Mouse (Mus musculus) liver, postnatal 0 days (tissue): Measurements from ENCODE around the gene Pold1.

Source experiments
- CTCF ChIP-seq: sonication (generic); IDR thresholded peaks from 2 replicates; pipeline ENCODE4 v1.5.1; 2016; ENCODE audit warnings: antibody characterized with exemption, low read depth
- EP300 ChIP-seq: IDR thresholded peaks from 2 replicates; pipeline ENCODE4 v1.6.1; 2016; ENCODE audit warnings: antibody characterized with exemption, low read depth, mild to moderate bottlenecking

DNA sequence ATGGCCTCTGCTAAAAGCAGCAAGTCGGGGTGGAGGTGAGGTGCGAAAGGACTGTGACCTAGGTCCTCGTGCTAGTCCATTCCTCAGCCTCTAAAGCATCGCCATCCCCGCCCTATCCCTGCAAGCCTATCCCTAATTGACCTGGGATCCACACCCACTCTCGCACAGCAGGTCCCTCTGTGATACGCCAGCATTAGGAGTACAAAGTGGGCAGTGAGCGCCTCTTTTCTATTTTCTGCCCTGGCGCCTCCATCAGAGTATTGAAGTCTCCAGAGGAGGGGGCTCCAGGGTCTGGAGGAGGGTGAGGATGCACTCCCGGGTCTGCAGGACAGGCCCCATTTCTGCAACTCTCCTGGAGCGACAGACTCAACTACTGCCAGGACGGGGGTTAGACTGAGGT is 39.7 kb upstream of the Pold1 start:
- TF ChIP-seq CTCF (no peak), EP300 (no peak)
